Mouse (Mus musculus) cerebellum, adult 2 months (tissue): Measurements from ENCODE around the gene Castor1. TPM values are rescaled to one million over a fixed set of nuclear protein-coding genes. Genes with fewer than 3 reads are reported as not detected.

Experiments
- DNase-seq, 2 experiments: peaks; one replicate each; pipeline ENCODE4 v3.0.0; 2021
- H3K27ac ChIP-seq: fragments of 200-500 bp; 2 replicates; pipeline ENCODE4 v1.5.1; 2012; ENCODE audit warnings: low read length, control low read depth, inconsistent platforms; ENCODE audit not compliant: insufficient read depth
- H3K27me3 ChIP-seq: fragments of 200-500 bp; 2 replicates; pipeline ENCODE4 v1.6.1; 2012; ENCODE audit warnings: inconsistent platforms, mild to moderate bottlenecking, low read length, moderate library complexity; ENCODE audit not compliant: control insufficient read depth, insufficient read depth
- H3K4me1 ChIP-seq: fragments of 200-500 bp; 2 replicates; pipeline ENCODE4 v1.6.1; 2011; ENCODE audit warnings: low read length; ENCODE audit not compliant: control insufficient read depth, insufficient read depth
- H3K4me3 ChIP-seq: fragments of 200-500 bp; replicated peaks from 2 replicates; pipeline ENCODE3; 2011; ENCODE audit warnings: mild to moderate bottlenecking, low read depth, low read length, control low read depth; ENCODE audit not compliant: insufficient read depth
- CTCF ChIP-seq: fragments of 200-500 bp; IDR thresholded peaks from 2 replicates; pipeline ENCODE4 v1.5.1; 2011; ENCODE audit warnings: low read depth, mild to moderate bottlenecking, control low read depth, low read length, moderate library complexity, borderline replicate concordance; ENCODE audit not compliant: insufficient read depth
- POLR2A ChIP-seq: fragments of 200-500 bp; IDR thresholded peaks from 2 replicates; pipeline ENCODE4 v1.6.1; 2011; ENCODE audit warnings: low read length, control low read depth, borderline replicate concordance; ENCODE audit not compliant: insufficient read depth
- WGBS: fragments of 180-500 bp; shearing (Covaris S2); methylation state at CpG from one replicate; pipeline ENCODE4 v1.1.7; 2018; 5-methylcytosine and 5-hydroxymethylcytosine counted together
- polyA plus RNA-seq: library from polyadenylated mRNA; depleted of rRNA; stranded (reverse); fragments of >200 nt; gene quantifications from 2 replicates; pipeline ENCODE4 v1.2.3, GENCODE M21; 2012

Castor1 gene
- polyA plus RNA-seq, 1 experiment: 5.6 TPM

- Histone ChIP-seq H3K4me1 (no peaks in the 10 kb centered on the region), H3K4me3 (no peak overlapping the region), H3K27ac (no peak overlapping the region), H3K27me3 (no peaks in the 10 kb centered on the region)
- no peak for DNase-seq
- TF ChIP-seq POLR2A (no peak), CTCF (no peak)
- 60% methylated on average over 9 of the region's 9 CpGs for WGBS
These were observed 1.9 kb downstream of the Castor1 start for GRCm38 (mm10) chr11:4219908-4220307.

- peak; percentile 64 to 81 for DNase-seq
- TF ChIP-seq POLR2A: no peak
- TF ChIP-seq CTCF: peak; percentile 93
- H3K4me1 ChIP-seq: no peaks in the 10 kb centered on the region
- no peak overlapping the region for H3K4me3 ChIP-seq
- no peak overlapping the region for H3K27ac ChIP-seq
- 55% methylated on average over 28 of the region's 28 CpGs for WGBS
- H3K27me3 ChIP-seq: no peaks in the 10 kb centered on the region
These were observed 2.7 kb downstream of the Castor1 start for GRCm38 (mm10) chr11:4220443-4221400.

DNA sequence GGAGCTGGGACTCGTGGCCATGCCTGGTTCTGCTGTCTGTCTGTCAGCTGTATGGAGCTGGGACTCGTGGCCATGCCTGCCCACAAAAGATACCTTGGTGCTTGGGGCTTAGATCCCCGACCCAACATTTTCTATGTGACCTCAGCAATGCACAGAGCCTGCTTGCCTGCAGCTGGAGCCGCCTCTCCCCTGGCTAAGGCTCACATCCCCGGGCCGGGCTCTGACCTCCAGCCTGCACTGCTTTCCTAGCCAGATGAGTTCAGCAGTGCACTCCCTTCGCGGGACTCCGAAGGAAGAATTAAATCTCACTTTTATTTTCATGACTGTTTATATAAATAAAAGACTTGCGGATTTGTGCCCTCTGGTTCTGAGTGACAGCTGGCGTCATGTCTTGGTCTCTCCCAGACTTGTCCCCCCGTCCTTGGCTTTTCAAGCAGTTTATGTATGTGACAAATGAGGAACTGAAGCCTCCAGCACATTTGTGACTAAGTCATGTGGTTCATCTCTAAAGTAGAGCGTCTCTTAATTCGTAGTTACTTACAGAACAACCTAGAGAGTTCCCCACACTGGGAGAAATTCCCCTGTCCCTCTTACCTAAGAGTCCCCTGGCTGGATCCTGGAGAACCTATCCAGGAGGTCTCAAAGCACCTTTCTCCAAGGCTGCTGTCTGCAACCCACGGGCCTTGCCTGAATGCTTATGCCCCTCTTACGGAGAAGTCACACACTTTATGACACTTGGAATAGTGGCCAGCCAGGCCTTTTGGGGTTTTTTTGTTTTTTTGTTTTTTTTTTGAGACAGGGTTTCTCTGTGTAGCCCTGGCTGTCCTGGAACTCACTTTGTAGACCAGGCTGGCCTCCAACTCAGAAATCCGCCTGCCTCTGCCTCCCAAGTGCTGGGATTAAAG, 4.3 kb downstream of the Castor1 start:
- H3K4me1 ChIP-seq: no peaks in the 10 kb centered on the region
- no peak for TF ChIP-seq CTCF
- no peak for TF ChIP-seq POLR2A
- no peak for DNase-seq
- 89% methylated on average over 17 of the region's 17 CpGs for WGBS
- H3K27me3 ChIP-seq: no peaks in the 10 kb centered on the region
- no peak overlapping the region for H3K27ac ChIP-seq
- no peak overlapping the region for H3K4me3 ChIP-seq

GRCm38 (mm10) chr11:4223393-4224188, 5.6 kb downstream of the Castor1 start:
- 51% methylated on average over 7 of the region's 7 CpGs for WGBS
- Histone ChIP-seq H3K4me1 (peaks cover 3% of the 10 kb centered on the region), H3K27me3 (no peaks in the 10 kb centered on the region), H3K27ac (no peak overlapping the region), H3K4me3 (no peak overlapping the region)
- no peak for DNase-seq
- no peak for TF ChIP-seq POLR2A
- no peak for TF ChIP-seq CTCF

- DNase-seq: no peak
- Histone ChIP-seq H3K4me1 (peaks cover 6% of the 10 kb centered on the region), H3K27ac (no peak overlapping the region), H3K4me3 (no peak overlapping the region), H3K27me3 (no peaks in the 10 kb centered on the region)
- 96% methylated on average over 2 of the region's 2 CpGs for WGBS
- TF ChIP-seq POLR2A: no peak
- no peak for TF ChIP-seq CTCF
These were observed 6.2 kb downstream of the Castor1 start for GRCm38 (mm10) chr11:4224223-4224622.

GRCm38 (mm10) chr11:4226569-4227325, 8.7 kb downstream of the Castor1 start:
- H3K27me3 ChIP-seq: no peaks in the 10 kb centered on the region
- WGBS: 95% methylated on average over 5 of the region's 5 CpGs
- DNase-seq: no peak
- no peak overlapping the region for H3K27ac ChIP-seq
- TF ChIP-seq CTCF: no peak
- TF ChIP-seq POLR2A: no peak
- H3K4me3 ChIP-seq: no peak overlapping the region
- H3K4me1 ChIP-seq: peaks cover 9% of the 10 kb centered on the region
